Mouse (Mus musculus) c-Kit-positive CD71-positive TER-119-positive erythroid progenitor cells, embryonic 14.5 days (primary cell): Measurements from ENCODE around the gene Car11.

Experiments
- DNase-seq: peaks from one replicate; pipeline ENCODE4 v3.0.0-alpha.2; 2013; ENCODE audit warnings: low spot score

The Car11 gene

DNA sequence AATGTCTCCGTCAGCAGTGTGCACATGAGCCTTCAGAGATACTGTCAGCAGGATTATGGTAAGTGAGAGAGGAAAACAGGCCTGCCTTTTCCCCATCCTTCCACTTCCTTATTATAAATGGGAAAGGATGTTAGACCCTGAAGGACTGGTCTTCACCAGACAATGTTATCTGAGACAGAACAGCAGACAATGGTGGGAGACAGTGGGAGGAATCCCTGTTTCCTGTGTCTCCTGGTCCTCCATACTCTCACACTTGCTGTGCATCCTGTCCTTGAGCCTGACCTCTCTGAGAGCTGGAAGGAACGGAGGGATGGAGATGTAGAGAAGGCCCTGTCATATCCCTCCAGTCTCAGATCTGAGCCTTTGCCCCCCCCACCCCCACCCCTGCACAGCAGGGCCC, 7.3 kb upstream of the Car11 start:
- DNase-seq = no peak

DNA sequence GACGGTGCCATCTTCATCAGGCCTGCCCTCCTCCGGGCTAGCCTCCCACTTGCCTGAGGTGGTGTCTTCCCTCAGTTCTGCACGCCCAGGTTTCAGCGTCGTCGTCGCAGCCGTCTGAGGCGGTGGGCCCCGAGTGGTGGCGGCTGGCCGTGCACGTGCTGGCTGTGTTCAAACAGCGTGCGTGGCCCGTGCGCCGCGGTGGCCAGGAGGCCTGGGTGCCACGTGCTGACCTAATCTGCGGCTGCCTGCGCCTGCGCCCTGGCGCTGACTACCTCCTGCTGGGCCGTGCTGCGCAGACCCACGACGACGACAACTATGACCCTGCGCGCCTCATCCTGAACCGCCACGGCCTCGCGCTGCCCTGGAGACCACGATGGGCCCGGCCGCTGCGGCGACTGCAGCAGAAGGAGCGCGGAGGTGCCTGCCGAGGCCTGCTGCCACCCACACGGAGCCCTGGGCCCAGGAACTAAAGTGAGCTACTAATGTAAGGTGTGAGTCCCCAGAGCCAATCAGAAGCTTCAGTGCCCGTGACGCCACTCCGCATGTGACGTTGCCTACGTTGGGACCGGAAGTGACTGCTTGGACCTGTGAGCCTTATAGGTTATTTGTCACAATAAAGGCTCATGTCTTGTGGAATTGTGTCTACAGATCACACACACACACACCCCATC, 5.6 kb upstream of the Car11 start, which contains the start of gene Sec1:
Gene Sec1, minus strand, starts transcription at position 482 of the 671 bp plus-strand sequence.
- DNase-seq = no peak

DNA sequence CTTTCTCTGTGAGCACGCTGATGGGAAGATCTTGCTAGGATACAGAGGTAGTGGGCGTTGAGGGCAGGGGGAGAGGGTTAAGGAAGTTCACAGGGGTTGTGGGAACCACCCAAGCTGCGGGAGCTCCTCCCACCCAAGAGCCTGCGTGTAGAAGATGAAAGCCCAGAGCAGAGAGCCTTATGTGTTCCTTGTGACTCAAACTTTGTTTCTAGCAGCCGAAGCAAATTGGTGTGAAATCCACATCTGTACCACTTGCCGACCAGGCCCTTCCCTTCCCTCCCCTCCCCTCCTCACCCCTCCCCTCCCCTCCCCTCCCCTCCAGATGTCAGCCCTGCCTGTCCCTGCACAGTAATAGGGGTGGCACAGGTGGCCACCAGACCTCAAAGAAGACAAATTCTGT, 4.5 kb upstream of the Car11 start:
- no peak for DNase-seq

DNA sequence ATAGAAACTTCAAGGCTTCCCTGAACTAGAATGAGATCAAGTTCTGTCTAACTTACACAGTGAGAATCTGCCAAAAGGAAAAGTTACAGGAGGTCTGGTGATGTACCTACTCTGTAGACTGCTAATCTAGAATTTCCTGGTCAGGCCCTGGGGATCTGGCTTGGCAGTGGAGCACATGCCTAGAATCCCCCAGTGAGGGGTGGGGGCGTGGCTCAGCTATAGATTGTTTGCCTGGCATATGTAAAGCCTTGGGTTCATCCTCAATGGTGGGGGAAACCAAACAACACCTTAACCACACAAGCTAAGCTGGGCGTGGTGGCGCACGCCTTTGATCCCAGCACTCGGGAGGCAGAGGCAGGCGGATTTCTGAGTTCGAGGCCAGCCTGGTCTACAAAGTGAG, 1.7 kb upstream of the Car11 start:
- DNase-seq = no peak

DNA sequence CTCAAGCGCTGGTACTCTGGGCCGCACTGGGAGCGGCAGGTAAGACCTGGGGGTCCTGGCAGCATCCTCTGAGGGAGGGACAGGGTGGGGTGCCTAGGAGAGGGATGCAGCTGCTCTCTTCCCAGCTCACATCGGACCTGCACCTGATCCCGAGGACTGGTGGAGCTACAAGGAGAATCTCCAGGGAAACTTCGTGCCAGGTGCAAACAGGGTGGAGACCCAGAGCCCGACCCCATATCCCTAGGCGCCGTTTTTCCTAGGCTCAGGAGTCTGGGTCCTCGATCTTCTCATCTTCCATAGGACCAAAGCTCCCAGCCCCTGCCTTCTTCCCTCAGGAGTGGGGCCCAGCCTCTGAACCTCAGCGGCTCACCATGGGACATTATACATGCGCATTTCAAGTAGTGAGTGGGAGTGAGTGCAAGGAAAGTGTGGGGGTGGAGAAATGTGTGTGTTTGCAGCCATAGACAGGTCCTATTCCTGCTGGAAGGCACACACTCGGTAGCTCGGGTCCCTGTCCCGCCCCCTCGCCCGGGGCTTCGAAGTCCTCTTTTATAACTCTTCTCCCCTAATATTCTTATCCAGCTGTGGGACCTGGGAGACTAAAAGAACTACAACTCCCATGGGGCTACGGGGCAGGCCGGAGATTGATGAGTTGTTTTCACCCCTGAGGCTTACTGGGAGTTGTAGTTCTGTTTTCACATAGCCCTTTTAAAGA, 815 bp downstream of the Car11 start:
- no peak for DNase-seq

DNA sequence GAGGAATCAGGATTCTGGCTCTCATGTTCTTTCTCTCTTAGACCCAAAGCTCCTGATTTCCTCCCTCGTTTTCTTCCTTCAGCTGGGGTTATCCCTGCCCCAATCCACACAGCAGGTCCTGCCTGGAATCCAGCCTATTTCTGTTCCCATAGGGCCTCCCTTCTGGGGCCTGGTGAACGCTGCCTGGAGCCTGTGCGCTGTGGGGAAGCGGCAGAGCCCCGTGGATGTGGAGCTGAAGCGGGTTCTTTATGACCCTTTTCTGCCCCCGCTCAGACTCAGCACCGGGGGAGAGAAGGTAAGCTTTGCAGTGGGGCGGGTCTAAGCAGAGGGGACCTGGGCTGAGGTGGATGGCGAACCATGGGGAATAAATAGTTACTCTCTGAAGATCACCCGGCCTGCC, 1.4 kb downstream of the Car11 start:
- DNase-seq = no peak

DNA sequence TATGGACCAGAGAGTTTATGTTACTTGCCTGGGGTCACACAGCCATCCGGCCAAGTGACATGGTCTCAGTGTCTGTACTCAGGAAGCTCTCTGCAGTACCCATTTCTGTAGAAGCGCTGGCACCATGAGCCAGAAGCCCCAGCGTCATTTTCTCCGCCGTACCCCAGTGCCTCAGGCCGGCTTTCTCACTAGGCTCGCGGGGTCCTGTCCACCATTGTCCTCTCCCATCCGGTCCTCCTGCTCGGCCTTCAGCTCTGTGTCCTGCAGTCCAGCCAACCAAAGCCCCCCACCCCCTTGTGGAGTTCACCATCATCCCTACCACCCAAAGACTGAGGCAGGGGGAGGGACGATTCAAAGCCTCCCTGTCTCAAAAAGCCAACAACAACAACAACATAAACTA, 2.0 kb downstream of the Car11 start:
- DNase-seq = no peak

DNA sequence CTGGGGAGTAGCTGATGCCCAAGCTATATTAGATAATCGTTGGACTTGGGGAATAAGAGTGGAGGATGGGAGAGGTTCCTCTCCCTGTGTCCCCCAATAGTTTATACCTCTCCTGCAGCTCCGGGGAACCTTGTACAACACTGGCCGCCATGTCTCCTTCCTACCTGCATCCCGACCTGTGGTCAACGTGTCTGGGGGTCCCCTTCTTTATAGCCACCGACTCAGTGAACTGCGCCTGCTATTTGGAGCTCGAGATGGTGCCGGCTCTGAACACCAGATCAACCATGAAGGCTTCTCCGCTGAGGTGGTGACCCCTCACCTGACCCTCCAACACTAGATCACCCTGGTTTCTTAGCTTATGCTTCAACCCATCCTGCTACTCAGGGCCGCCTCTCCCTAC, 2.7 kb downstream of the Car11 start:
- no peak for DNase-seq

DNA sequence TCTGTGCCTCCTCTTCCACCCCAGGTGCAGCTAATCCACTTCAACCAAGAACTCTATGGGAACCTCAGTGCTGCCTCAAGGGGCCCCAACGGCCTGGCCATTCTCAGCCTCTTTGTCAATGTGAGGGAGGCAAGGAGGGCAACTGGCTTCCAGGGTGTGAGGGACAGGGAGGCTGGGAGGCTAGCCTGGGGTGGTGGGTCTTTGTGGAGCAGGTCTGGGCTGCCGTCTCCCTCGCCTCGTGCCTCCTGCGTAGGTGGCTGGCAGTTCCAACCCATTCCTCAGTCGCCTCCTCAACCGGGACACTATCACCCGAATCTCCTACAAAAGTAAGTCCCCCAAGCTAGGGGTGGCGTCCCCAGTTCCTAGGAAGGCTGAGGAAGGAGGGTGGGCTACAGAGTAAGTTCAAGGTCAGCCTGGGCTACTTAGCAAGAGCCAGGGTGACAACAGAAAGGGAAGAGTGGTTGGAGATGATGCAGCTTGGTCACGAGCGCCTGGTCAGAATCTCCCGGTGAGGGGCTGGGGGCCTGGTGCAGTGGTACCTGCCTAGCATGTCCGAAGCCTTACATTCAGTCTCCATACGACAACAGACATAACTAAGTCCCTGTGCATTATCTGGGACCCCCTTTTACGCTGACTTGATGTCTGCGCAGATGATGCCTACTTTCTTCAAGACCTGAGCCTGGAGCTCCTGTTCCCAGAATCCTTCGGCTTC, 3.3 kb downstream of the Car11 start:
- no peak for DNase-seq

DNA sequence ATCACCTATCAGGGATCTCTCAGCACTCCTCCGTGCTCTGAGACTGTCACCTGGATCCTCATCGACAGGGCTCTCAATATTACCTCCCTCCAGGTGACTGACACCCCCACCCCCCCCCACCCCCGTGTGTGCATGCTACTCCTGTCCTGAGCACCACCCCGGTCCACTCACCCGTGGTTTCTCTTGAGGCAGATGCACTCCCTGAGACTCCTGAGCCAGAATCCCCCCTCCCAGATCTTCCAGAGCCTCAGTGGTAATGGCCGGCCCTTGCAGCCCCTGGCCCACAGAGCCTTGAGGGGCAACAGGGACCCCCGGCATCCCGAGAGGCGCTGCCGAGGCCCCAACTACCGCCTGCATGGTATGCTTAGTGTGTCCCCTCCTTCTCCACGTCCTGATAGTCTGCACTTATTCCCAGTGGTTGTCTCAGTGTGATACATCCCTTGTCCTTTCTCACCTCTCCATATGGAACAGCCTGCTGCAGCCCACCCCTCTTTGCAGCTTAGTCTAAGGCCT, 3.9 kb downstream of the Car11 start:
- no peak for DNase-seq

DNA sequence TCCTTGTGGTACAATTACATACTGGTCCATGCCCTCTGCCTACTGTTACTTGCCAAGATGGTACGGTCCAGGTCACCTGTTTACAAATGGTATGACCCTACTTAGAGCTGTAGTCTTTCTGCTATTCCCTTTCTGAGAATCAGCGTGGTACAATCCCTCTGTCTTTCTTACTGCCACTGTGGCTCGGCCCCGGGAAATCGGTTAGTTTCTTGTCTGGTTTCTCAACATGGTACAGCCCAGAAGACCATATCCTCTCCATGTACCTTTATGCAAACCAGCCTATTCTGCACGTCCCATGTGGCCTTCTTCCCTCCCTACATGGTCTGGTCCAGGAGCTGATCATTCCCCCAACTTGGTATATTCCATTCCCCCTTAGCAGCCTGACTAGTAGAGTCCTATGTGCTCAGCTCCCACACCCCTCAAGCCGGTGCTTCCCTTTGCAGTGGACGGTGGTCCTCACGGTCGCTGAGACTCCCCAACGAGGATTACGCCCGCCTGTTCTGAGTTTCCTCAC, 4.5 kb downstream of the Car11 start:
- DNase-seq = peak; percentile 74

DNA sequence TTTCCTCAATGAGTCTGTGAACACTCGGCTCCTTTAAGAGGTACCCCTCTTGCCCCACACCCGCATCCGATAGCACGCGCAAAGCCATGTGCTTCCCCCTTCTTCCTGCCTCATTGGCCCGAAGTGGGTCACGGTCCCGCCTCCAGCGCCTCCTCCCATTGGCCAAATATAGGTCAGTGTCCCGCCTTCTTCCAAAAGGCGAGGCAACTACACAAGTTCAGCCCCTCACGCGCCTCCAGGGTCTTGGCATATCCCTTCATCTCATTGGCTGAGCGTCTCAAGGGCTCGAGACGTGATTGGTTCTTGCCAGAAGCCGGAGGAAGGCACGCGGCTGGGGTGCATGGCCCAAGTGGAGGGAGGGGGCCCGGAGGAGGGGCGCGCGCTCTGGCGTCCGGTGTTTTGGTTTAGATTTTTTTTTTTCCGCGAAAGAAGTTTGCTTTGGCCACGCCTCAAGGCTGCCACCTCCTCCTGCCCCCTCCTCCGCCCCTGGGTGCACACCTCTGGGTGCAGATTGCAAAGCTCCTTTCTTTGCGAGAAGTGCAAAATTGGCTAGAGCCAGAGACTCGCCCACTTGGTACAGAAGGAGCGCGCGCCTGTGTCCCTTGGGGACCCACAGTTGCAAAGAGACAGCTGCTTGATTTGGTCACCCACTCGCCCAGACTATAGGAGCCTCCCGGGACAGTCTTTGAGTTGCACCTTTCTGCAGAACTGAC, 5.2 kb downstream of the Car11 start, which contains the start of gene Dbp:
Gene Dbp, plus strand, starts transcription at position 359 of the 713 bp plus-strand sequence.
- DNase-seq = peak; percentile 91

DNA sequence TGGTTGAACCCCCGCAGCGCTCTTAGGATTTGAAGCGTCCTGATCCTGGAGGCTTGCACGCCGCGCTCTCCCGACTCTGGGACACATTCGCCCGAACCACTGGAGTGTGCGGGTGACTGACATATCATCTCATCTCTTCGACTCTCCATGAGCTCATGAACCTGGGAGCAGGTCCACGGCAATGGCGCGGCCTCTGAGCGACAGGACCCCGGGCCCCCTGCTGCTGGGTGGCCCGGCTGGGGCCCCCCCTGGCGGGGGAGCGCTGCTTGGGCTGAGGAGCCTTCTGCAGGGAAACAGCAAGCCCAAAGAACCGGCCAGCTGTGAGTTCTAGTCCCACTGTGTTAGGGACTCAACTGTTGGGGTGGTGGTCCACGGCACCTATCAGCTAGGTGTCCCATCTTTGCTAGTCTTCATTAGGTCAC, 5.8 kb downstream of the Car11 start:
- no peak for DNase-seq

DNA sequence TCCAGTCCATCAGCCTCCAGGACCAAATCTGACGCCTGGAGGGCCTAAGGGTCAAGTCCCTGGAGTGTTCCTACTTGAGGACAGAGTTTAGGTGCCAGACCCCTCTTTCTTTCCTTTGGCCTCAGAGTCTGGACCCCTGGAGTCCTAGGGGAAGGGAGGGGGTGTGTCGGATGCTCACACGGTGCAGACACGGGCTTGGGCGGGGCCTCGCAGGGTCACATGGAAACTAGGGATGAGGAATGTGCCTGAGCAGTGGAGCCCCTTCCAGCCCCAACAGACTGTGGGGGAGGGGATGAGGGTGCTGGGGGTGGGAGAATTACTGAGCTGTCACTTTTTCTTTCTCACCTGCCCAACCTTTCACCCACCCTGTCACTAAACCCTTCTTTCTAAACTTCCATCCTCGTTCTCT, 6.2 kb downstream of the Car11 start:
- no peak for DNase-seq

DNA sequence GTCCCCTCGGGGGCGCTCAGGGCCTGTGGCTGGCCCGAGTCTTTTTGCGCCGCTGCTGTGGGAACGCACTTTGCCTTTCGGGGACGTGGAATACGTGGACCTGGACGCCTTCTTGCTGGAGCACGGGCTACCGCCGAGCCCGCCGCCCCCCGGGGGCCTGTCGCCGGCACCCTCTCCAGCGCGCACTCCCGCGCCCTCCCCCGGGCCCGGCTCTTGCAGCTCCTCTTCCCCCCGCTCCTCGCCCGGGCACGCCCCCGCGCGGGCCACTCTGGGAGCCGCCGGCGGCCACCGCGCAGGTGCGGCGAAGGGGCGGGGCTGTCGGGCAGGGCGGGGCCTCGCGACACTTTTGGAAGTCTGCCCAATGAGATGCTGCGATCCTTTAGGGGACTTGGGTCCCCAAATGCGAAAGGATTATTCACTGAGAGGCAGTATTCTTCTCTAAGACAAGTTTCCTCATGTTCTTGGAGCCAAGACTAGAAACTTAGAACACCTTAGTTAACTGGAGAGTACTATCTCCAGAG, 7.1 kb downstream of the Car11 start:
- DNase-seq = peak; percentile 72

DNA sequence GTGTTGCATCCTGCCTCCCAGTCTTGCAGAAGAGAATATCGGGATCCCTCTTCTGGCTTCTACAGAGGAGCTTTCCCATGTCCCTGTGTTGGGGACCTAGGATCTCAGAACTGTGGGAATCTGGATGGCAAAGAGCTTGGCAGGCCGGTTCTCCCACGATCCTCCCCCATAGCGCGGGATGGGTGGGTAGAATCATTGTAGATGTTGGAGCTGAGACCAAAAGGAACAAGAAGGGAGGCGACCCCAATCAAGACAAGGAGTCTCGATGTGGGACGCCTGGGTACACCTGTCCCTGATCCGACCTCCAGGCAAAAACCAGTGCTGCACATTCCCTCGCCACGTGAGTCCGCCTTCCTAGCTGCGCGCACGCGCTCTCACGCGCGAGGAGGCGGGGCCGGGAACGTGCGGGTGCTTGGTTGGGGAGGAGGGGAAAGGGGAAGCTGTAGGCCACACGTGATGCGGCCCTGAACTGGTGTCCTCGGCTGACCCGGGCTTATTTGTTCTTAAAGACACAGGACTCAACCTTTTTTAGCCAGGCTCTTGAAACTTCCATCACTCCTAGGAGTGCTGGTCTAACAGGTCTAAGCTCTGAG, 7.8 kb downstream of the Car11 start:
- DNase-seq = peak; percentile 68

DNA sequence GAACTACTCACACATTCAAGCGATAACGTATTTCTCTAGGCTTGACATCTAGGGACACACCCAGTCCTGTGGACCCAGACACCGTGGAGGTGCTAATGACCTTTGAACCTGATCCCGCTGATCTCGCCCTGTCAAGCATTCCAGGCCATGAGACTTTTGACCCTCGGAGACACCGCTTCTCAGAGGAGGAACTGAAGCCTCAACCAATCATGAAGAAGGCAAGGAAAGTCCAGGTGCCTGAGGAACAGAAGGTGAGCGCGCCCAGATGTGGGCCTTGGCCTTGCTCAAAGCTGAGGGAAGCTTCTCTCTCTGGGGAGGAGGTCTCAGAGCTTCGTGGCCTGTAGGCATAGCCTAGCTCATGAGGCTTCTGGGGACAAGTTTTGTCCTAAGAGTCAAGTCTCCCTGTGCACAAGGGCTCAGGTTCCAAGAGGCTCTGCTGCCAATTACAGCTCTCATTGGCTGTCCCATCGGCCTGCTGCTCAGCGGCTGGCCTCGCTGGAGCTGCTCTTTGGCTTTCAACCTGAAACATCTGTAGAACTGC, 8.6 kb downstream of the Car11 start:
- no peak for DNase-seq

DNA sequence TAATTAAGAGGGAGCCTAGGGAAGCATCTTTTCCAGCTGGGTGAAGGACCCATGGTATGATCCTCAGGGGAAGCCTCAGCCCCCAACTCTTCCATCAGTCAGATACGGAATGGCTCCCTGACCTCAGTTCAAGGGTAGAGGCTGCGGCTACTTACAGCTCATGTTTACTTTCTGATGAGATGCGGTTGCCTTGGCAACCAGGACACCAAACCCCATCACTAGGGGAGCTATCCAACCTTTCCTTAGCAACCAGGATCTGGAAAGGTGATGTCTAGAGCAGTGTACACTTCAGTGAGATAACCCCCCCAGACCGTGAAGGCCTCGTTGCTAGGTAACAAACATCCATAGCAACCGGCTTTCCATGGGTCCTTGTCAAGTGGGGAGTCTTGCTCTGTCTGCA, 9.4 kb downstream of the Car11 start:
- no peak for DNase-seq

DNA sequence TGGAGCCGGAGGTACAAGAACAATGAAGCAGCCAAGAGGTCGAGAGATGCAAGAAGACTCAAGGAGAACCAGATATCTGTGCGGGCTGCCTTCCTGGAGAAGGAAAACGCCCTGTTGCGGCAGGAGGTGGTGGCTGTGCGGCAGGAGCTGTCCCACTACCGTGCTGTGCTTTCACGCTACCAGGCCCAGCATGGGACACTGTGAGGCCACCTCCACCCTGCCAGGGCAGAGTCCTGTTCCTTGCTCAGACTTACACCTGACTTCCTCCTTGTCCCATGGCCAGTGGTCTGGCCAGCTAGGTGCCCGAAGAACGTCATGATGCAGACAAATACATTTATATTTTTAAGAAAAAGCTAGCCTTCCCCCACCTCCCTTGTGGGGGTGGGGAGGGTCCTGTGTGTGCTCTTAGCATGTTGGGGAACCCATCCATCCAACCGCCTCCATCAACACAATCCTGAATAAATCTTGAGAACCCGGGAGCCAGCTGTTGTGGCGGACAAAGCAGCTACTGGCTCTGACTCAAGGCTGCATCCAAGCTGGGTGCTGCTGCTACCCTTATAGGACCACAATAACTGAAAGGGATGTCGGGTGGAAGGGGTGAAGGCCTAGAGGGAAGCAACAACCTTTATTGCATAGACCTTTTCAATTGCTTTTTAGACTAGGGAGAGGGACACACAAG, 10.2 kb downstream of the Car11 start:
- no peak for DNase-seq

DNA sequence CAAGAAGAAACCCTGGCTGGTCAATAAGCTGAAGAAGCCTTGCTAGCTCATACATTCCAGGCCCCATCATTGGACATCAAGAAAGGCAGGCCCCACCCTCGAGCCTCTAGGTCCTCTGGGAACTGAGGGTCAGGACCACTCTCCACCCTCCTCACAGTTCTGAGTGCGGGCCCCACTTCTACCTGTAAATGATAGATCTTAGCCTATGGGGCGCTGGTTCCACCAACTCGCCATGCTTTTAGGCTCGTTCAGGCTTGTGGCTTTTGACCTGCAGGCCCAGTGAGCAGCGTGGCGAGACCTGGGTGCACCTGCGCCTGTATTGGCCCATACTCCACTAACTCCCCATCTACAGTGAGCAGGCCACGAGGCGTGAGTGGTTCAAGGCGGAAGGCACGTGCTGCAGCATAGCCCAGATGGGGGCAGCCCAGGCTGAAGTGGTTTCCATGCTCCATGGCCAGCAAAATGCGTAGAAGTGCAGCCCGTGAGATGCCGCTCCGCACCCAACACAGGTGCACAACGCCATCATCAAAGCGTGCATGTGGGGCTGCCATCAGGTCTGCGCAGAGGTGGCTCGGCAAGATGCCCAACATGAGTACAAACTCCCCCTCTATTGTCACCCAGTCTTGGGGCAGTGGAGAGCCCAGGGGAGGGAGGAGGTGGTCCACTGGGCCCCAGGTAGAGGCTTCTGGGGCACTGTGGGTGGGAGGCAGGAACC, 11.0 kb downstream of the Car11 start:
- no peak for DNase-seq
